Mouse (Mus musculus): ENCODE measurements around the gene Spag9. TPM values are rescaled to one million over a fixed set of nuclear protein-coding genes. Genes with fewer than 3 reads are reported as not detected.

Gene Spag9
- polyA plus RNA-seq, 1 experiment from 2014 or later, result 29.7 TPM

DNA sequence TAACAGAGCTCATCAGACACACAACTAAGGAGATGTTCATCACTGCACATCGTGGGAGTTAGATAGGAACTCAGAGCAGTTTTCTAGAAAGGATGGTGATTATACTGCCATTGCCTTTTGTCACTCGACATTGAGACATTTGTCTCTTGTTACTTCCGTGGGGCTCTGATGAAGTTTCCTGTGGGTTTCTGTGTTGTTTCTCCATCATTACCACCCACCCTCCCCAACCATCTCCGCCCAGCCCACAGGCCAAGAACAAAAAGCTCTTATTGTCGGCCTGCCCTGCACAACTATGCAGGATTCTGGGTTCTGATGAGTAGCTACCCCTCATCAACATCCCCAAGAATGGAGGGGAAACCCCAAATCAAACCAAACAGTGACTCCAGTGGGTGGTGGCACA lies 173.7 kb downstream of the Spag9 start:
- Histone ChIP-seq H3K4me3 (ENCODE audit: low read length) (no peak overlapping the region), H3K9me3 (ENCODE audit: low read length) (no peaks in the 10 kb centered on the region), H3K9ac (replicated peaks; ENCODE audit: low read length) (no peak overlapping the region), H3K27ac (ENCODE audit: low read length) (no peak overlapping the region), H3K4me2 (replicated peaks; ENCODE audit: low read depth, low read length) (no peak overlapping the region), H3K27me3 (ENCODE audit: insufficient read depth, low read length) (no peaks in the 10 kb centered on the region), H3K4me1 (ENCODE audit: insufficient read depth, low read length) (peaks cover 9% of the 10 kb centered on the region; the same call in 1 of the 2 replicates), H3K36me3 (ENCODE audit: insufficient read depth, low read length) (no peaks in the 10 kb centered on the region)
- no peak for ATAC-seq (ENCODE audit: low FRiP score, low TSS enrichment)
- WGBS, result 57% methylated on average over 5 of the region's 5 CpGs

DNA sequence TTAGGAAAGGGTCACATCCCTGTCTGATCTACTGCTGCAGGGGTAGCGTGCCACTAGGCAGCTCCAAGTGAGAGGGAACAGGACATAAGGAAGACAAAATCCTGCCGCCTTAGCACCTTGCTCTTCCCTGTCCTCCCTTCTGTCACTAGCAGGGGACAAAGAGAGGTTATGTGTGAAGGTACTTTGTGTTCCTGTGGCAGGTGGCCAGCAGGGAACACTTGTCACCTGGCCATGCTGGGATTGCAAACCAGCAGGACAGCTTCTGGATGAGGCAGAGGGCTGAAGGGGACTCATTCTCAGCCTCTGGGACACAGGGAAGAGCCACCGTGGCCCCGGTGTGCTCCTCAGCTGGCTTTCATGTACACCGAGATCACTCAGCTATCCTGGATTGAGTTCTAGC lies 175.8 kb downstream of the Spag9 start:
- ATAC-seq (ENCODE audit: low FRiP score, low TSS enrichment), result no peak
- Histone ChIP-seq H3K4me1 (ENCODE audit: insufficient read depth, low read length) (0 out of 2 replicates have a peak, but pooled peaks cover 7% of the 10 kb centered on the region), H3K27ac (ENCODE audit: low read length) (no peak overlapping the region), H3K9ac (replicated peaks; ENCODE audit: low read length) (no peak overlapping the region), H3K9me3 (ENCODE audit: low read length) (no peaks in the 10 kb centered on the region), H3K4me3 (ENCODE audit: low read length) (no peak overlapping the region), H3K4me2 (replicated peaks; ENCODE audit: low read depth, low read length) (no peak overlapping the region), H3K27me3 (ENCODE audit: insufficient read depth, low read length) (no peaks in the 10 kb centered on the region), H3K36me3 (ENCODE audit: insufficient read depth, low read length) (no peaks in the 10 kb centered on the region)
- WGBS, result 84% methylated on average over 5 of the region's 5 CpGs

GRCm38 (mm10) chr11:94172186-94172585 lies 176.3 kb downstream of the Spag9 start:
- no peak overlapping the region for H3K27ac ChIP-seq (ENCODE audit: low read length)
- H3K36me3 ChIP-seq (ENCODE audit: insufficient read depth, low read length), result no peaks in the 10 kb centered on the region
- no peaks in the 10 kb centered on the region for H3K27me3 ChIP-seq (ENCODE audit: insufficient read depth, low read length)
- H3K4me2 ChIP-seq (replicated peaks; ENCODE audit: low read depth, low read length), result no peak overlapping the region
- H3K4me3 ChIP-seq (ENCODE audit: low read length), result no peak overlapping the region
- 59% methylated on average over 9 of the region's 9 CpGs for WGBS
- no peak overlapping the region for H3K9ac ChIP-seq (replicated peaks; ENCODE audit: low read length)
- H3K4me1 ChIP-seq (ENCODE audit: insufficient read depth, low read length), result 0 out of 2 replicates have a peak, but pooled peaks cover 7% of the 10 kb centered on the region
- ATAC-seq (ENCODE audit: low FRiP score, low TSS enrichment), result peak; percentile 80
- no peaks in the 10 kb centered on the region for H3K9me3 ChIP-seq (ENCODE audit: low read length)

GRCm38 (mm10) chr11:94173726-94174146 lies 177.8 kb downstream of the Spag9 start:
- no peak overlapping the region for H3K4me2 ChIP-seq (replicated peaks; ENCODE audit: low read depth, low read length)
- no peak for ATAC-seq (ENCODE audit: low FRiP score, low TSS enrichment)
- H3K4me3 ChIP-seq (ENCODE audit: low read length), result no peak overlapping the region
- no peak overlapping the region for H3K9ac ChIP-seq (replicated peaks; ENCODE audit: low read length)
- H3K27me3 ChIP-seq (ENCODE audit: insufficient read depth, low read length), result no peaks in the 10 kb centered on the region
- no peaks in the 10 kb centered on the region for H3K36me3 ChIP-seq (ENCODE audit: insufficient read depth, low read length)
- H3K27ac ChIP-seq (ENCODE audit: low read length), result no peak overlapping the region
- 40% methylated on average over 4 of the region's 4 CpGs for WGBS
- 0 out of 2 replicates have a peak, but pooled peaks cover 7% of the 10 kb centered on the region for H3K4me1 ChIP-seq (ENCODE audit: insufficient read depth, low read length)
- H3K9me3 ChIP-seq (ENCODE audit: low read length), result no peaks in the 10 kb centered on the region

DNA sequence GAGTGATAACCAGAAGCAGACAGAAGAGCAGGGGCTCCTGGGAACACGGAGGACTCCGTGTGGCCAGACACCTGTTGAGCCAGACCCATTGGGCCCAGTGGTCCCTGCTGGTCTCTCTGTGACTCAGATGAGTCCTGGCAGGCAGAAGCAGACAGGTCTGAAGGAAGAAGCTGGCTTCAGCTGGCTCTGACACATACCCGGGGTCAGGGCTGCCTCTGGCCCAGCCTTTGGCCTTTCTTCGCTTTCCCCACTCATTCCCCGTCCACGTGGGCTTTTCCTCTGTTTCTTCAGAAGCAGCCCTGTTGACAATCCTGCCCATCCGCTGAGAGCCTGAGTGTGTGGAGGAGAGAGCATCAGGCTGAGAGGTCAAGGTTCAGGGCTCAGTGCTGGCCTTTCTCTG lies 179.4 kb downstream of the Spag9 start:
- Histone ChIP-seq H3K27me3 (ENCODE audit: insufficient read depth, low read length) (no peaks in the 10 kb centered on the region), H3K36me3 (ENCODE audit: insufficient read depth, low read length) (no peaks in the 10 kb centered on the region), H3K9ac (replicated peaks; ENCODE audit: low read length) (0 out of 2 replicates have a peak overlapping the region, but pooled peaks have one; percentile 31), H3K4me3 (ENCODE audit: low read length) (no peak overlapping the region), H3K4me1 (ENCODE audit: insufficient read depth, low read length) (0 out of 2 replicates have a peak, but pooled peaks cover 7% of the 10 kb centered on the region), H3K27ac (ENCODE audit: low read length) (0 out of 2 replicates have a peak overlapping the region, but pooled peaks have one; percentile 34), H3K4me2 (replicated peaks; ENCODE audit: low read depth, low read length) (no peak overlapping the region), H3K9me3 (ENCODE audit: low read length) (no peaks in the 10 kb centered on the region)
- ATAC-seq (ENCODE audit: low FRiP score, low TSS enrichment), result peak; percentile 1; the same call in 1 of the 2 replicates
- WGBS, result 55% methylated on average over 7 of the region's 7 CpGs

Other genes with a start within 250 kb of the Spag9 start
- 24.8 and 24.9 TPM in 2 replicates for gene Utp18, start 110.3 kb upstream of the Spag9 start, polyA plus RNA-seq (2015; fragmentation: Nextera tagmentation; extraction: Ambion mirVana)
- 28.0 and 34.0 TPM in 2 replicates for gene Mbtd1, start 110.2 kb upstream of the Spag9 start, polyA plus RNA-seq (2015; fragmentation: Nextera tagmentation; extraction: Ambion mirVana)
- gene Nme2, start 39.8 kb upstream of the Spag9 start, polyA plus RNA-seq (2015; fragmentation: Nextera tagmentation; extraction: Ambion mirVana), result 234 and 281 TPM in 2 replicates
- gene Gm20390, start 27.8 kb upstream of the Spag9 start, polyA plus RNA-seq (2015; fragmentation: Nextera tagmentation; extraction: Ambion mirVana), result 404 and 448 TPM in 2 replicates
- 162 and 174 TPM in 2 replicates for gene Nme1, start 27.6 kb upstream of the Spag9 start, polyA plus RNA-seq (2015; fragmentation: Nextera tagmentation; extraction: Ambion mirVana)
- gene Tob1, start 215.4 kb downstream of the Spag9 start, polyA plus RNA-seq (2015; fragmentation: Nextera tagmentation; extraction: Ambion mirVana), result 31.9 and 36.1 TPM in 2 replicates
- 2.2 and 3.1 TPM in 2 replicates for gene Wfikkn2, start 249.9 kb downstream of the Spag9 start, polyA plus RNA-seq (2015; fragmentation: Nextera tagmentation; extraction: Ambion mirVana)